ENCODE assay signal across 23 mouse cellular contexts in the genomic region with DNA sequence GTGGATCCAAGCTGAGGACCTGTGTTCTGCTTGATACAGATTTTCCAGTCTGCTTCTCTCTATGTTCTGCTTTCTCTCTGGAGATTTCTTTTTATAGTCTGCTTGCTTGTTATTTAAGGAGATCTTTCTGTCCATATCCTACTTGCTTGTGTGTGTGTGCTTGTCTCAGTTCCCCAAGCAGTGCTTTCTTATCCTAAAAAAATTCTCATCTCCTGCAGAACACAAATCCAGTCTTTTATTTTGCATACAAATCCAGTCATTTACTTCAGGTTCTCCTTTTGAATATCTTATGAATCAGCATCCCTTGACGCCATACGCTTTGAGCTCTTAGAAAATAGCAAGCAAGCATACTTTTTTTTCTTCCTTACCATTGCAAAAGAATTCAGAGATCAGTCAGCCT.
DNase-seq lines count a peak whose midpoint lies in the region; ATAC-seq and TF ChIP-seq lines count a peak whose summit lies in the region.
"Had no signal": no experiment of that assay in that cellular context is flagged by ENCODE, and none has a peak within 500 bp of the region (broad histone marks: within the 10 kb centered on the region; RNA-seq: fewer than 3 reads in every experiment).

No protein-coding gene starts in this region.

- no peaks in the 10 kb centered on the region for H3K27me3 ChIP-seq in midbrain, embryonic 14.5 days (ENCODE audit: control insufficient read depth, insufficient read depth, low read length)
- H3K27me3 ChIP-seq: CH12.LX had no signal

- H3K4me3 ChIP-seq in left cerebral cortex, adult 2 months = no peak overlapping the region
- no peak overlapping the region for H3K4me3 ChIP-seq in midbrain, embryonic 14.5 days (replicated peaks; ENCODE audit: low read depth, low read length)

- H3K9me3 ChIP-seq in midbrain, embryonic 14.5 days (ENCODE audit: control insufficient read depth, low read length) = no peaks in the 10 kb centered on the region
- H3K9me3 ChIP-seq: G1E had no signal

- no peaks in the 10 kb centered on the region for H3K36me3 ChIP-seq in midbrain, embryonic 14.5 days (ENCODE audit: control insufficient read depth, insufficient read depth, low read length)
- H3K36me3 ChIP-seq: G1E had no signal

- WGBS in midbrain, embryonic 14.5 days = 76% methylated on average over 2 of the region's 2 CpGs

- no peak for TF ChIP-seq CTCF in left cerebral cortex, adult 2 months (IDR thresholded peaks at IDR 0.05)

- peak overlapping the region; percentile 36; the same call in 1 of the 2 replicates for H3K27ac ChIP-seq in left cerebral cortex, adult 2 months
- H3K27ac ChIP-seq in midbrain, embryonic 14.5 days (replicated peaks; ENCODE audit: low read depth, low read length) = no peak overlapping the region

- intact Hi-C loops in left cerebral cortex, adult 2 months (cut with DNase I) = no loop called here

- H3K9ac ChIP-seq in midbrain, embryonic 14.5 days (replicated peaks; ENCODE audit: low read length) = no peak overlapping the region

- peak; percentile 95 for ATAC-seq in frontal cortex, adult (ENCODE audit: low TSS enrichment)
- no peak for ATAC-seq in midbrain, embryonic 14.5 days (ENCODE audit: low FRiP score, low TSS enrichment)
- ATAC-seq: activated CD4-positive, CD25-positive, alpha-beta regulatory T cell, adult 4 months; CD4-positive, CD25-positive, alpha-beta regulatory T cell, adult 4 months; Patski had no signal

- no peaks in the 10 kb centered on the region for H3K4me1 ChIP-seq in midbrain, embryonic 14.5 days (ENCODE audit: control insufficient read depth, insufficient read depth, low read length)

- H3K4me2 ChIP-seq in midbrain, embryonic 14.5 days (ENCODE audit: low read length) = no peak overlapping the region

- DNase-seq in frontal cortex, postnatal 14 days (ENCODE audit: low spot score in 2 of 2) = no peak
- DNase-seq in left cerebral cortex, adult 2 months (ENCODE audit: extremely low spot score in 1 of 2, low spot score in 2 of 2) = no peak
- no peak for DNase-seq in left cerebral cortex, adult 8-10 months (ENCODE audit: low spot score in 2 of 2)
- peak; percentile 16 for DNase-seq in brain, adult 2 months (ENCODE audit: low read depth, low spot score)
- peak; percentile 13 for DNase-seq in telencephalon, adult 2 months (ENCODE audit: low read depth, low spot score)
- DNase-seq in midbrain, embryonic 14.5 days = no peak
- DNase-seq in cerebellum, adult 9-11 months = no peak
- DNase-seq: adrenal gland, adult 2 months; adrenal gland, adult 8-10 months; adrenal gland, postnatal 10 days; adrenal gland, postnatal 14 days; adrenal gland, postnatal 25 days; adrenal gland, postnatal 36 days; B cell, adult 2 months; cerebellum, adult 11 months; cerebellum, adult 11-12 months; cerebellum, adult 18-20 months had no signal

Comparison
In these comparisons a context has a peak if more than half of its experiments do, and no peak if none do; other contexts are left out.
1. DNase-seq: peak in brain, adult 2 months (single experiment) and telencephalon, adult 2 months (single experiment); none in frontal cortex, postnatal 14 days (0 of 2), left cerebral cortex, adult 2 months (0 of 2), left cerebral cortex, adult 8-10 months (0 of 2), midbrain, embryonic 14.5 days (single experiment) and cerebellum, adult 9-11 months (single experiment).